Mouse (Mus musculus) embryonic facial prominence, embryonic 13.5 days (tissue): ENCODE results near the gene Zmynd8. TPM values are rescaled to one million over a fixed set of nuclear protein-coding genes. Genes with fewer than 3 reads are reported as not detected.
A peak's percentile ranks its signal among the peaks of the same experiment; 100 is the strongest.

Experiments used
- ATAC-seq: fragments of 200-750 bp; cut with Nextera tagmentation; 2 replicates; pipeline ENCODE4 v1.8.0; 2017; ENCODE audit warnings: low read depth; ENCODE audit not compliant: insufficient number of reproducible peaks, insufficient read depth, low FRiP score, low TSS enrichment
- H3K27ac ChIP-seq: fragments of 300-500 bp; sonication (generic); 2 replicates; pipeline ENCODE4 v1.5.1; 2015; ENCODE audit warnings: moderate library complexity, mild to moderate bottlenecking, inconsistent platforms
- H3K27me3 ChIP-seq: fragments of 300-500 bp; sonication (generic); 2 replicates; pipeline ENCODE4 v1.6.1; 2015; ENCODE audit warnings: mild to moderate bottlenecking, inconsistent platforms
- H3K36me3 ChIP-seq: fragments of 300-500 bp; sonication (generic); 2 replicates; pipeline ENCODE4 v1.6.1; 2015; ENCODE audit warnings: mild to moderate bottlenecking, inconsistent platforms
- H3K4me1 ChIP-seq: fragments of 300-500 bp; sonication (generic); 2 replicates; pipeline ENCODE4 v1.6.1; 2015; ENCODE audit warnings: inconsistent platforms
- H3K4me2 ChIP-seq: fragments of 300-500 bp; sonication (generic); 2 replicates; pipeline ENCODE4 v1.6.1; 2015; ENCODE audit warnings: moderate library complexity, mild to moderate bottlenecking, inconsistent platforms
- H3K4me3 ChIP-seq: fragments of 300-500 bp; sonication (generic); 2 replicates; pipeline ENCODE4 v1.5.1; 2015; ENCODE audit warnings: mild to moderate bottlenecking, inconsistent platforms
- H3K9ac ChIP-seq: fragments of 300-500 bp; sonication (generic); 2 replicates; pipeline ENCODE4 v1.6.1; 2015; ENCODE audit warnings: mild to moderate bottlenecking, inconsistent platforms
- H3K9me3 ChIP-seq: fragments of 300-500 bp; sonication (generic); 2 replicates; pipeline ENCODE4 v1.6.1; 2016; ENCODE audit warnings: inconsistent platforms
- WGBS: fragments of 180-500 bp; shearing (Covaris S2); methylation state at CpG from one replicate; pipeline ENCODE4 v1.1.7; 2015; ENCODE audit warnings: mixed read lengths; 5-methylcytosine and 5-hydroxymethylcytosine counted together
- polyA plus RNA-seq: library from polyadenylated mRNA; unstranded; fragments of >200 nt; fragmentation: Nextera tagmentation; extraction: Ambion mirVana; gene quantifications from 2 replicates; pipeline ENCODE4 v1.2.1, GENCODE M21; 2015

Zmynd8 gene
- polyA plus RNA-seq, 1 experiment from 2014 or later: 61.4 TPM

DNA sequence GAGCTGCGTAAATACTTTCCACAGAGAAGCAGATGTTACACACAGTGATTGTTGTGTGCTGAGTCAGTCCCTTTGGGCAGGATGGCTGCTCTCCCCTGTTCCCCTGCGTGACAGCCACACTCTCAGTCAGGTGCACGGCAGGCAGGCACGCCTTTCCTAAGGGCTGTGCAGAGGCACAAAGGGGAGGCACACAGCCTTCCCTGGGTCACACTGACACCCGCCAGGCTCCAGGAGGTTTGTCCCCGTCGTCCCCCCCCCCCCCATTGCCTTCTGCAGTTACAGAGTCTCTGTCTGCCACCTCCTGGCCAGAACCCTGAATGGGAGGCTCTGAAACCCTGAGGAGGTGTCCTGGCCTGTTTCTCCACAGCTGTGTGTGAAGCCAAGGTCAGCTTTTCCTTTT, 147.7 kb downstream of the Zmynd8 start:
- Histone ChIP-seq H3K9me3 (no peaks in the 10 kb centered on the region), H3K4me3 (no peak overlapping the region), H3K4me1 (peaks cover 34% of the 10 kb centered on the region), H3K4me2 (no peak overlapping the region), H3K27me3 (no peaks in the 10 kb centered on the region), H3K27ac (peak overlapping the region; percentile 39; the same call in 1 of the 2 replicates), H3K9ac (no peak overlapping the region), H3K36me3 (no peaks in the 10 kb centered on the region)
- WGBS: 18% methylated on average over 7 of the region's 7 CpGs
- no peak for ATAC-seq

DNA sequence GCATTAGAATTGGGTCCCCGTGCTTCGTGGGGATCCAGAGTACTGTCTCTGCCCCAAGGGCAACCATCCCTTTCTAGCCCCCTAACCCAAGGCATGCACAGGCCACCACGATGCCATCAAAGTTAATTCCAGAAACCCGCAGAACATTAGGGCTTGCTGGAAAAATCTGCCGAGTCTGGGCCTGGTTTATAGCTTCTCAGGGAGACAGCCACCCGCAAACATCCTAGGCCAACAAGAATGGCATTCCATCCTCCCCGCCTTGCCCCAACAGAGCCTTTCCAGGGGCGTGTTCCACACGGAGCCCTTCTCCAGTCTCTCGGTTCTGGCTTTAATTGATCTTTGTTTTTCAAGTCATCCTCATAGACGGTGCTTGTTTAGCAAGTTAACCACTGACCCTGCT, 150.4 kb downstream of the Zmynd8 start:
- Histone ChIP-seq H3K4me3 (no peak overlapping the region), H3K4me1 (peaks cover 41% of the 10 kb centered on the region), H3K4me2 (peak overlapping the region; percentile 21), H3K9ac (peak overlapping the region; percentile 51; the same call in 1 of the 2 replicates), H3K36me3 (no peaks in the 10 kb centered on the region), H3K27me3 (no peaks in the 10 kb centered on the region), H3K9me3 (no peaks in the 10 kb centered on the region), H3K27ac (peak overlapping the region; percentile 88)
- WGBS: 5% methylated on average over 11 of the region's 11 CpGs
- ATAC-seq: peak; percentile 34; the same call in 1 of the 2 replicates

DNA sequence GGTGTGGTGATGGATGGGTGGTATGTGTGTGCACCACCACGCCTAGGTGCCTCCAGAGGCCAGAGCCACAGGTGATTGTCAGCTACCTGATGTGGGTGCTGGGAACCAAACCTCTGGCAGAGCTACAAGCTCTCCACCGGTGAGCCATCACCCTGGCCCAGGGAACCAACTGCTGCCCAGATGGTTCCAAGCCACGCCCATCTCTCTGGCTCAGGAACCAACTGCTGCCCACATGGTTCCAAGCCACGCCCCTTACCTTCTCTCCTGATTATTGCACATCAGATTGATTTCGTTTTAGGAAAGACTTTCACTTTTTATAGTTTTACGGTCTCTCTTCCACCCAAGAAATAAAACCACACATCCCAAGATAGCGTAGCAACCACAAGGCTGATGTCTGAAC, 150.8 kb downstream of the Zmynd8 start:
- peaks cover 41% of the 10 kb centered on the region for H3K4me1 ChIP-seq
- H3K9ac ChIP-seq: no peak overlapping the region
- no peak overlapping the region for H3K4me3 ChIP-seq
- WGBS: 33% methylated on average over 7 of the region's 7 CpGs
- ATAC-seq: no peak
- H3K27me3 ChIP-seq: no peaks in the 10 kb centered on the region
- peak overlapping the region; percentile 88 for H3K27ac ChIP-seq
- H3K9me3 ChIP-seq: no peaks in the 10 kb centered on the region
- peak overlapping the region; percentile 21; the same call in 1 of the 2 replicates for H3K4me2 ChIP-seq
- no peaks in the 10 kb centered on the region for H3K36me3 ChIP-seq

DNA sequence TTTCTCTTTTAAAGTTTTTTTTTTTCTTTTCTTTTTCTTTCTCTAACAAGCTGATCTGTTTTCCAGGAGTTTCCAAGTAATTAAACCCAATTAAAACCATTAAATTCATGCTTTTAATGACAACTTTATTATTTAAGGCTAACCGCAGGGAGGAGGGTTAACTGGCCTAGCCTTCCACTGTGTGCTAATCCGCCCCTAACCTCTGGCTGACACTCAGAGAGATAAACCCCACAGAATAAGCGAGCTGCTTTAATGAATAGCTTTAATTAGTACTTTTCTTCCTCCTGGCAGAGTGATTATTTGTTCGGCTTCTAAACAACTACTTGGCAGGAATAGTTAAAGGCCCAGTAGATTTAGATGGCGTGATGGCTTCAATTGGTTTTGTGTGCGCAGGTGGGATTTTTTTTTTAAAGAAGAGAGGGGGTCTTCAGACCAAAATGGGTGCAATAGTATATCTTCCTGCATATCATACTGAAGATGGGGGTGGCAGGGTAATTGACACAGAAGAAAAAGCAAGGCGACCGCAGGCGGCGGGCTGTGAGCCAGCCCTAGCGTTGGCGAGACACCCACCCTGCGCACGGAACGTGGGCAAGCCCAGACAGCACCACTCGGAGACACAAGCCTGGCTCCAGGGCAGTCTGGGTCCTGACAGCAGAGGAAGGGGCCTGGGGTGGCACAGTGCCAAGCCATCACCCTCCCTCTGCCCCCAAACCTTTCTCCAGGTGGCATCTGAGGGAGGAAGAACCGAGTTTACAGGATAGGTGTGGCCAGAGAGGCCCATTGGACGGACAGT, 153.3 kb downstream of the Zmynd8 start:
- 0 out of 2 replicates have a peak, but pooled peaks have one; percentile 60 for ATAC-seq
- peak overlapping the region; percentile 69 for H3K27ac ChIP-seq
- no peaks in the 10 kb centered on the region for H3K27me3 ChIP-seq
- H3K36me3 ChIP-seq: no peaks in the 10 kb centered on the region
- 53% methylated on average over 18 of the region's 18 CpGs for WGBS
- no peak overlapping the region for H3K4me2 ChIP-seq
- no peak overlapping the region for H3K4me3 ChIP-seq
- H3K4me1 ChIP-seq: peaks cover 57% of the 10 kb centered on the region
- H3K9ac ChIP-seq: no peak overlapping the region
- no peaks in the 10 kb centered on the region for H3K9me3 ChIP-seq

DNA sequence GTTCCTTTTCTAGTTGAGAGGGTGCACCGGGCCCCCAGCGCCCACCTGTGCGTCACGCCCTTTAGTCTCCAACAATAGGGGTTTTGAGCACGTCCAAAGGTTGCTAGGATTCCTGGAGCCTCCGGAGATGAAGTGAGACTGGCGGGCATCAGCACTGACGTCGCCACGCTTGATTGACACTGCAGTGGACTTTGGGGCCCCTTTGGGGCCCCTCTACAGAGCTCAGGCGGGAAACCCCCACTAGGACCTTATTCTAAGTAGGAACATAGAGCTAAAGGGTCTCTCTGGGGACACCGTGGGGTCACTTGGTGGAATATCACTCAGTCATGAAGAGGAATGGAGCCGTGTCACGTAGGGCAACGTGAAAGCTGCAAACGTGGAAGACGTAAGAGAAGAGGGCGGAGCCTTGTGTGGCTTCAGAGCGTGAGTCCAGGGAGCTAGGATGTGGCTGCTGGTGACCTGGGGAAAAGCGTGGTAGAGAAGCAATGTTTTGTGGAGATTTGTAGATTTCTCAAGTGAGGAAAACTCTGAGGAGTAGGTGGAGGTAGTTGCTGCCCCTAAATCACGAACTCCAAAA, 156.5 kb downstream of the Zmynd8 start:
- no peaks in the 10 kb centered on the region for H3K9me3 ChIP-seq
- H3K4me2 ChIP-seq: peak overlapping the region; percentile 18
- peak overlapping the region; percentile 21; the same call in 1 of the 2 replicates for H3K9ac ChIP-seq
- H3K27me3 ChIP-seq: no peaks in the 10 kb centered on the region
- H3K36me3 ChIP-seq: no peaks in the 10 kb centered on the region
- peaks cover 49% of the 10 kb centered on the region for H3K4me1 ChIP-seq
- WGBS: 25% methylated on average over 21 of the region's 21 CpGs
- no peak overlapping the region for H3K4me3 ChIP-seq
- no peak for ATAC-seq
- H3K27ac ChIP-seq: peak overlapping the region; percentile 84

DNA sequence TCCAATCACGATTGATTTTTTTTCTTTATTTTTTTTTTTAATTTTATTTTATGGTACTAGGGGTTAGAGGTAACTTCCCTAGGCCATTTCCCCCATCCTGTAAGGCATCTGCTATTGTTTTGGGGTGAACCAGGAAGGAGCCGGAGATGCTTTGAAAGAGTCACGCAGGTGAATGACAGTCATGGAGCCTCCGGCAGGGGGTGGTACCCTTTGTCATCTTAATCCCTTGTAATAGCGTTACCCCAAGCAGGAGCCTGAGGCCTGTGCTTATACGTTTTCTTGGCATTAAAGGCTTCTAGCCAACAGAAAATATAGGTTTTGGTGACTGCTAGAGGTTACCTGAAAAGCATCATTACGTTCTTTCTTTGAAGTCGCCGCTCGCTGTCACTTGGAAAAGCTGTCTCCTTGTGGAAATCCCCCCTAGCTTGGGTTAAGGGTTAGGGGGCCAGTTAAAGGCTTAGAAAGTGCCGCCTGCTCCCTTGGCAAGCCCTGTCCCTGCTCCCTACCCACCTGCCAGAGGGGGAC, 157.2 kb downstream of the Zmynd8 start:
- Histone ChIP-seq H3K9ac (peak overlapping the region; percentile 21; the same call in 1 of the 2 replicates), H3K4me3 (no peak overlapping the region), H3K27ac (peak overlapping the region; percentile 84), H3K9me3 (no peaks in the 10 kb centered on the region), H3K4me2 (peak overlapping the region; percentile 18; the same call in 1 of the 2 replicates), H3K27me3 (no peaks in the 10 kb centered on the region), H3K36me3 (no peaks in the 10 kb centered on the region), H3K4me1 (peaks cover 43% of the 10 kb centered on the region)
- 17% methylated on average over 11 of the region's 11 CpGs for WGBS
- no peak for ATAC-seq

DNA sequence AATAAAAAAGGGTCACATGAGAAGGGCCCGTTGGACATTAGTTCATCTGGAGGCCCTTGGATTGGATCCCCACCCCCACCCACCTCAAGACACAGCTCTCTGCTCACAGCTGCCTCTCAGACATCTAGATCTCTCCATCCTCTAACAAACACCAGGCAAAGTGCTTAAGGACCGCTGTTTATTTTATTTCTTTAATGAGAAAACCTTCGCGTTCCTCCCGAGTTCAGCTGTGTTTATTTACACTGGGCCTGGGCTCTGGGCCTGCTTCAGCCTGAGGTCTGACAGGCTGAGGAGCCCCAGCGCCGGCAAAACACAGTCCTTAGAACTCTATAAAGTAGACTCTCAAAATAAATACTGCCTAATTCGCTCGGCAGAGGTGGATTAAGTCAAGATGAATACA, 157.8 kb downstream of the Zmynd8 start:
- 6% methylated on average over 9 of the region's 9 CpGs for WGBS
- no peak overlapping the region for H3K9ac ChIP-seq
- no peak overlapping the region for H3K4me2 ChIP-seq
- peak; percentile 24; the same call in 1 of the 2 replicates for ATAC-seq
- no peak overlapping the region for H3K4me3 ChIP-seq
- H3K9me3 ChIP-seq: no peaks in the 10 kb centered on the region
- peak overlapping the region; percentile 84 for H3K27ac ChIP-seq
- H3K27me3 ChIP-seq: no peaks in the 10 kb centered on the region
- peaks cover 43% of the 10 kb centered on the region for H3K4me1 ChIP-seq
- no peaks in the 10 kb centered on the region for H3K36me3 ChIP-seq

DNA sequence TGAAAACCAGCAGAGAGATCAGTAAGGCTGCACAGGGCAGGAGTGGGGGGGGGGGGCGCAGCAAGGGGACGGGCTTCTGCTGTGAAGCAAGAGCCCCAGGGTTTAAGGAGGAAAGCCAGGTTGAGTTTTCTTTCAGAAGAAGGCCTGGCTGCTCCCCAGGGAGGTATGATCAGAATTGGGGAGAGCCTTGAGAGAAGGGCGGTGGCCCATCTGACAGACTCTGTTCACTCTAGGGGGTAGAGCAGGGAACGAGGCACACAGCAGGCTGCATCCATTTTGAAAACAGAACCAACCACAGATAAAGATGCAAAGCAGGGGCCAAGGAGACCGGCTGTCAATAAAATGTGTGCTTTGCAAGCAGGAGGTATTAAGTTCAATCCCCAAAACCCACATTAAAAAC, 158.4 kb downstream of the Zmynd8 start:
- Histone ChIP-seq H3K4me3 (no peak overlapping the region), H3K9ac (no peak overlapping the region), H3K36me3 (peaks cover 2% of the 10 kb centered on the region; the same call in 1 of the 2 replicates), H3K4me1 (peaks cover 39% of the 10 kb centered on the region), H3K4me2 (0 out of 2 replicates have a peak overlapping the region, but pooled peaks have one; percentile 14), H3K27ac (peak overlapping the region; percentile 84), H3K27me3 (no peaks in the 10 kb centered on the region), H3K9me3 (no peaks in the 10 kb centered on the region)
- ATAC-seq: no peak
- 23% methylated on average over 5 of the region's 5 CpGs for WGBS

DNA sequence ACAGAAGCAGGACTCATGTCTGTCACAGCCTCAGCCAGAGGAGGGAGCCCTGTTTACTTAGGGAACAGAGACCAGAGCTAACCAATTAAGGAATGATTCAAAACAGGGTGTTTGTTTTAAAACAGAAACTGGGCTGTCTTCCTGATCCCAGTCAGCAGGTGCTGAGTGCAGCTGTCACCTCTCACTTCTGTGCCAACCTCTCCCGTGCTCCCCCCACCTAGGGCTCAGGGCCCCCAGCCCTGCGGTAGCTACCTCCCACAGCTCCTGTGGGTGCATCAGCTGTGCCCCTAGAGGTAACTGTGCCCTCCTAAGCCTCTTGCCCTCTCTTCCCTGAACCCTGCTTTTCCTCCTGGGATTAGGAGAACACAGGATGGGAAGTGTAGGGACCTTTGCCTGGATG, 162.5 kb downstream of the Zmynd8 start:
- no peak for ATAC-seq
- WGBS: 65% methylated on average over 2 of the region's 2 CpGs
- H3K36me3 ChIP-seq: peaks cover 17% of the 10 kb centered on the region

More for the DNA sequence above, 162.5 kb downstream of the Zmynd8 start:
- Histone ChIP-seq H3K4me2 (no peak overlapping the region), H3K27ac (no peak overlapping the region), H3K4me1 (peaks cover 23% of the 10 kb centered on the region), H3K27me3 (no peaks in the 10 kb centered on the region), H3K4me3 (no peak overlapping the region), H3K9ac (no peak overlapping the region), H3K9me3 (no peaks in the 10 kb centered on the region)
